Mouse (Mus musculus) cortical plate, adult 2 months (tissue): ENCODE results near the gene Pard6b. TPM values are rescaled to one million over a fixed set of nuclear protein-coding genes. Genes with fewer than 3 reads are reported as not detected.
"Not testable (repeated sequence)": the region's sequence is repeated elsewhere in the genome, so short reads cannot be mapped to it uniquely, and the experiment has no call there.

Experiments used
- H3K27ac ChIP-seq: fragments of 200-500 bp; 2 replicates; pipeline ENCODE4 v1.5.1; 2012; ENCODE audit warnings: low read length, control low read depth, inconsistent platforms; ENCODE audit not compliant: insufficient read depth
- H3K4me1 ChIP-seq: fragments of 200-500 bp; 2 replicates; pipeline ENCODE4 v1.6.1; 2011; ENCODE audit warnings: low read length; ENCODE audit not compliant: control insufficient read depth, insufficient read depth
- H3K4me3 ChIP-seq: fragments of 200-500 bp; 2 replicates; pipeline ENCODE4 v1.5.1; 2011; ENCODE audit warnings: mild to moderate bottlenecking, low read length, control low read depth; ENCODE audit not compliant: insufficient read depth
- CTCF ChIP-seq: fragments of 200-500 bp; IDR thresholded peaks from 2 replicates; pipeline ENCODE4 v1.5.1; 2011; ENCODE audit warnings: mild to moderate bottlenecking, control low read depth, low read length; ENCODE audit not compliant: insufficient read depth; ENCODE audit errors: extremely low read depth
- POLR2A ChIP-seq: fragments of 200-500 bp; IDR thresholded peaks from 2 replicates; pipeline ENCODE4 v1.6.1; 2011; ENCODE audit warnings: mild to moderate bottlenecking, low read length, control low read depth; ENCODE audit not compliant: insufficient read depth; ENCODE audit errors: extremely low read depth
- polyA plus RNA-seq: library from polyadenylated mRNA; depleted of rRNA; stranded (reverse); fragments of >200 nt; gene quantifications from 2 replicates; pipeline ENCODE4 v1.2.3, GENCODE M21; 2012

Pard6b gene
- polyA plus RNA-seq, 1 experiment: 3.6 TPM

GRCm38 (mm10) chr2:168046467-168046866 is 34.3 kb upstream of the Pard6b start:
- H3K27ac ChIP-seq: no peak overlapping the region
- H3K4me1 ChIP-seq: no peaks in the 10 kb centered on the region
- no peak for TF ChIP-seq CTCF
- no peak for TF ChIP-seq POLR2A
- no peak overlapping the region for H3K4me3 ChIP-seq

- Histone ChIP-seq H3K4me1 (no peaks in the 10 kb centered on the region), H3K27ac (no peak overlapping the region), H3K4me3 (no peak overlapping the region)
- TF ChIP-seq CTCF (no peak), POLR2A (no peak)
Observed at GRCm38 (mm10) chr2:168049002-168049635, 31.7 kb upstream of the Pard6b start.

- Histone ChIP-seq H3K4me1 (no peaks in the 10 kb centered on the region), H3K4me3 (no peak overlapping the region), H3K27ac (no peak overlapping the region)
- TF ChIP-seq CTCF (no peak), POLR2A (no peak)
Observed at GRCm38 (mm10) chr2:168050000-168050942, 30.5 kb upstream of the Pard6b start.

- H3K4me1 ChIP-seq: no peaks in the 10 kb centered on the region
- TF ChIP-seq POLR2A: no peak
- TF ChIP-seq CTCF: no peak
- H3K4me3 ChIP-seq: no peak overlapping the region
- H3K27ac ChIP-seq: no peak overlapping the region
Observed at GRCm38 (mm10) chr2:168052156-168052555, 28.6 kb upstream of the Pard6b start.

- H3K4me1 ChIP-seq: no peaks in the 10 kb centered on the region
- no peak overlapping the region for H3K4me3 ChIP-seq
- no peak for TF ChIP-seq POLR2A
- TF ChIP-seq CTCF: peak; percentile 49; the same call in 1 of the 2 replicates
- no peak overlapping the region for H3K27ac ChIP-seq
Observed at GRCm38 (mm10) chr2:168052689-168053088, 28.1 kb upstream of the Pard6b start.

- Histone ChIP-seq H3K4me3 (no peak overlapping the region), H3K4me1 (no peaks in the 10 kb centered on the region), H3K27ac (no peak overlapping the region)
- TF ChIP-seq POLR2A (no peak), CTCF (no peak)
Observed at GRCm38 (mm10) chr2:168054142-168054541, 26.7 kb upstream of the Pard6b start.

GRCm38 (mm10) chr2:168055910-168056665 is 24.7 kb upstream of the Pard6b start:
- Histone ChIP-seq H3K4me3 (no peak overlapping the region), H3K27ac (no peak overlapping the region), H3K4me1 (no peaks in the 10 kb centered on the region)
- TF ChIP-seq POLR2A: no peak
- TF ChIP-seq CTCF: no peak

- Histone ChIP-seq H3K4me1 (no peaks in the 10 kb centered on the region), H3K4me3 (no peak overlapping the region), H3K27ac (no peak overlapping the region)
- TF ChIP-seq CTCF (no peak), POLR2A (no peak)
Observed at GRCm38 (mm10) chr2:168056666-168056933, 24.2 kb upstream of the Pard6b start.

GRCm38 (mm10) chr2:168057876-168058275 is 22.9 kb upstream of the Pard6b start:
- not testable (repeated sequence) for H3K4me1 ChIP-seq, H3K4me3 ChIP-seq, H3K27ac ChIP-seq

GRCm38 (mm10) chr2:168058488-168059199 is 22.2 kb upstream of the Pard6b start:
- Histone ChIP-seq H3K4me3 (no peak overlapping the region), H3K27ac (no peak overlapping the region), H3K4me1 (no peaks in the 10 kb centered on the region)
- TF ChIP-seq CTCF (no peak), POLR2A (no peak)
